Mouse (Mus musculus): ENCODE measurements around the gene Gm20661. TPM values are rescaled to one million over a fixed set of nuclear protein-coding genes. Genes with fewer than 3 reads are reported as not detected.

Gm20661 gene
- total and polyA plus RNA-seq, 3 experiments: 0.35 to 0.85 TPM; not detected in 1

- Histone ChIP-seq H3K27me3 (ENCODE audit: control insufficient read depth in 1 of 2, insufficient read depth in 2 of 2, low read length in 2 of 2) (no peaks in the 10 kb centered on the region), H3K27ac (ENCODE audit: control insufficient read depth, low read depth, low read length) (no peak overlapping the region), H3K79me2 (ENCODE audit: control insufficient read depth, insufficient read depth, low read length, poor library complexity) (peaks cover 27% of the 10 kb centered on the region), H3K4me1 (ENCODE audit: control insufficient read depth in 1 of 2, insufficient read depth in 2 of 2, low read length in 2 of 2) (peaks cover 21% of the 10 kb centered on the region in 2 experiments), H3K4me3 (ENCODE audit: control insufficient read depth in 1 of 2, insufficient read depth in 1 of 2, low read depth in 2 of 2, low read length in 2 of 2) (no peak overlapping the region), H3K9me3 (replicated peaks; ENCODE audit: insufficient read depth, low read length) (no peaks in the 10 kb centered on the region), H3K36me3 (ENCODE audit: control insufficient read depth in 1 of 2, insufficient read depth in 2 of 2, low read length in 2 of 2) (peaks cover 4 to 17% of the 10 kb centered on the region in 2 experiments), H3K9ac (ENCODE audit: control insufficient read depth, low read depth, low read length, poor library complexity, severe bottlenecking) (no peak overlapping the region)
- no peak for DNase-seq (ENCODE audit: low read depth, low spot score)
- TF ChIP-seq ETS1 (IDR thresholded peaks at IDR 0.05; ENCODE audit: low read depth, low read length) (no peak), USF1 (IDR thresholded peaks at IDR 0.05; ENCODE audit: low read depth, low read length) (no peak)
These were observed 5.1 kb downstream of the Gm20661 start for GRCm38 (mm10) chr9:107987950-107988349.

GRCm38 (mm10) chr9:107992197-107992596 lies 9.3 kb downstream of the Gm20661 start, which contains the start of gene Cdhr4:
Gene Cdhr4 (plus strand): TSS chr9:107992497.
- Histone ChIP-seq H3K4me3 (ENCODE audit: control insufficient read depth in 1 of 2, insufficient read depth in 1 of 2, low read depth in 2 of 2, low read length in 2 of 2) (no peak within 1 kb of the TSS), H3K36me3 (ENCODE audit: control insufficient read depth in 1 of 2, insufficient read depth in 2 of 2, low read length in 2 of 2) (peaks cover 0 to 8% of the 10 kb centered on the region in 2 experiments; a peak in 2 of 4 replicates), H3K9ac (ENCODE audit: control insufficient read depth, low read depth, low read length, poor library complexity, severe bottlenecking) (no peak within 1 kb of the TSS), H3K4me1 (ENCODE audit: control insufficient read depth in 1 of 2, insufficient read depth in 2 of 2, low read length in 2 of 2) (peaks cover 5 to 15% of the 10 kb centered on the region in 2 experiments), H3K27ac (ENCODE audit: control insufficient read depth, low read depth, low read length) (no peak within 1 kb of the TSS), H3K79me2 (ENCODE audit: control insufficient read depth, insufficient read depth, low read length, poor library complexity) (no peaks in the 10 kb centered on the region), H3K27me3 (ENCODE audit: control insufficient read depth in 1 of 2, insufficient read depth in 2 of 2, low read length in 2 of 2) (no peaks in the 10 kb centered on the region), H3K9me3 (replicated peaks; ENCODE audit: insufficient read depth, low read length) (no peaks in the 10 kb centered on the region)
- TF ChIP-seq MYB (IDR thresholded peaks at IDR 0.05; ENCODE audit: low read depth, low read length): no peak
- TF ChIP-seq MEF2A (IDR thresholded peaks at IDR 0.05; ENCODE audit: extremely low read depth, insufficient replicate concordance, low read depth, low read length, poor library complexity, severe bottlenecking): no peak
- no peak for TF ChIP-seq ELF1 (IDR thresholded peaks at IDR 0.05; ENCODE audit: low read depth, low read length)
- no peak for TF ChIP-seq NRF1 (IDR thresholded peaks at IDR 0.05; ENCODE audit: insufficient read depth, low read depth, low read length, poor library complexity, severe bottlenecking)
- TF ChIP-seq POLR2AphosphoS2 (IDR thresholded peaks at IDR 0.05; ENCODE audit: low read length): no peak
- TF ChIP-seq USF2 (IDR thresholded peaks at IDR 0.05; ENCODE audit: borderline replicate concordance in 1 of 2, insufficient read depth in 1 of 2, low read depth in 1 of 2, low read length in 2 of 2): no peak
- TF ChIP-seq MAX (IDR thresholded peaks at IDR 0.05; ENCODE audit: low read length): no peak
- no peak for TF ChIP-seq MXI1 (IDR thresholded peaks at IDR 0.05; ENCODE audit: low read depth, low read length)
- no peak for TF ChIP-seq GATA1 (IDR thresholded peaks at IDR 0.05; ENCODE audit: low read depth, low read length)
- no peak for TF ChIP-seq EP300 (IDR thresholded peaks at IDR 0.05; ENCODE audit: low read depth in 1 of 2, low read length in 2 of 2)
- no peak for DNase-seq (ENCODE audit: low read depth, low spot score)

- Histone ChIP-seq H3K27ac (ENCODE audit: control insufficient read depth, low read depth, low read length) (no peak overlapping the region), H3K4me1 (ENCODE audit: control insufficient read depth in 1 of 2, insufficient read depth in 2 of 2, low read length in 2 of 2) (peaks cover 5 to 15% of the 10 kb centered on the region in 2 experiments), H3K9ac (ENCODE audit: control insufficient read depth, low read depth, low read length, poor library complexity, severe bottlenecking) (no peak overlapping the region), H3K27me3 (ENCODE audit: control insufficient read depth in 1 of 2, insufficient read depth in 2 of 2, low read length in 2 of 2) (no peaks in the 10 kb centered on the region), H3K9me3 (replicated peaks; ENCODE audit: insufficient read depth, low read length) (no peaks in the 10 kb centered on the region), H3K79me2 (ENCODE audit: control insufficient read depth, insufficient read depth, low read length, poor library complexity) (no peaks in the 10 kb centered on the region), H3K4me3 (ENCODE audit: control insufficient read depth in 1 of 2, insufficient read depth in 1 of 2, low read depth in 2 of 2, low read length in 2 of 2) (no peak overlapping the region), H3K36me3 (ENCODE audit: control insufficient read depth in 1 of 2, insufficient read depth in 2 of 2, low read length in 2 of 2) (peaks cover 0 to 8% of the 10 kb centered on the region in 2 experiments; a peak in 2 of 4 replicates)
- DNase-seq (ENCODE audit: low read depth, low spot score): no peak
- no peak for TF ChIP-seq EP300 (IDR thresholded peaks at IDR 0.05; ENCODE audit: low read depth in 1 of 2, low read length in 2 of 2)
- no peak for TF ChIP-seq MEF2A (IDR thresholded peaks at IDR 0.05; ENCODE audit: extremely low read depth, insufficient replicate concordance, low read depth, low read length, poor library complexity, severe bottlenecking)
- no peak for TF ChIP-seq ZC3H11A (IDR thresholded peaks at IDR 0.05; ENCODE audit: low read depth, low read length)
- TF ChIP-seq HCFC1 (IDR thresholded peaks at IDR 0.05; ENCODE audit: low read depth, low read length): no peak
- TF ChIP-seq TAL1 (IDR thresholded peaks at IDR 0.05; ENCODE audit: low read length): no peak
- TF ChIP-seq POLR2AphosphoS5 (IDR thresholded peaks at IDR 0.05; ENCODE audit: borderline replicate concordance, low read depth, low read length): no peak
- TF ChIP-seq GABPA (IDR thresholded peaks at IDR 0.05; ENCODE audit: low read depth, low read length): no peak
- no peak for TF ChIP-seq ZMIZ1 (IDR thresholded peaks at IDR 0.05; ENCODE audit: low read depth, low read length)
- no peak for TF ChIP-seq SIN3A (IDR thresholded peaks at IDR 0.05; ENCODE audit: low read length)
- no peak for TF ChIP-seq CHD2 (IDR thresholded peaks at IDR 0.05; ENCODE audit: low read length)
- TF ChIP-seq MYC (IDR thresholded peaks at IDR 0.05; ENCODE audit: low read depth, low read length): no peak
- TF ChIP-seq SMC3 (IDR thresholded peaks at IDR 0.05; ENCODE audit: low read depth, low read length): no peak
- no peak for TF ChIP-seq USF2 (IDR thresholded peaks at IDR 0.05; ENCODE audit: borderline replicate concordance in 1 of 2, insufficient read depth in 1 of 2, low read depth in 1 of 2, low read length in 2 of 2)
- TF ChIP-seq USF1 (IDR thresholded peaks at IDR 0.05; ENCODE audit: low read depth, low read length): no peak
- no peak for TF ChIP-seq GATA1 (IDR thresholded peaks at IDR 0.05; ENCODE audit: low read depth, low read length)
These were observed 10.2 kb downstream of the Gm20661 start for GRCm38 (mm10) chr9:107993013-107993412.

All from MEL (cell line).